Comparison of ENCODE assay signal across 8 mouse cellular contexts in genomic region chr10:83183634-83184479, GRCm38 (mm10).
A peak's percentile ranks its signal among the peaks of the same experiment; 100 is the strongest.
DNase-seq lines count a peak whose midpoint lies in the region; ATAC-seq and TF ChIP-seq lines count a peak whose summit lies in the region.

No protein-coding gene starts in this region.

- H3K4me2 ChIP-seq in liver, embryonic 15.5 days = peak overlapping the region; percentile 19

- no peak overlapping the region for H3K9ac ChIP-seq in liver, embryonic 15.5 days

- H3K4me3 ChIP-seq in left cerebral cortex, adult 2 months = no peak overlapping the region
- no peak overlapping the region for H3K4me3 ChIP-seq in bone marrow macrophage, adult 2 months (ENCODE audit: insufficient read depth, low read length)
- no peak overlapping the region for H3K4me3 ChIP-seq in liver, embryonic 15.5 days (replicated peaks)

- TF ChIP-seq POLR2A in bone marrow macrophage, adult 2 months (IDR thresholded peaks at IDR 0.05; ENCODE audit: borderline replicate concordance, low read depth, low read length) = no peak

- peaks cover 27% of the 10 kb centered on the region for H3K4me1 ChIP-seq in bone marrow macrophage, adult 2 months (ENCODE audit: control insufficient read depth, insufficient read depth, low read length)
- H3K4me1 ChIP-seq in liver, embryonic 15.5 days (replicated peaks) = peaks cover 40% of the 10 kb centered on the region

- no peaks in the 10 kb centered on the region for H3K36me3 ChIP-seq in liver, embryonic 15.5 days (replicated peaks)

- H3K9me3 ChIP-seq in liver, embryonic 15.5 days (replicated peaks) = no peaks in the 10 kb centered on the region

- 30% methylated on average over 12 of the region's 12 CpGs for WGBS in liver, embryonic 15.5 days (ENCODE audit: insufficient replicate concordance)

- intact Hi-C loops in left cerebral cortex, adult 2 months (cut with DNase I) = loop anchor here (2.0 to 5.0 kb wide), 4 partner anchors 52 to 275 kb away; partner anchors contain the start of gene Chst11
- intact Hi-C loops in left cerebral cortex, postnatal 14 days (cut with DNase I) = loop anchor here (5.0 kb wide), 1 partner anchor 197 kb away; the partner anchor contains the start of gene Chst11

- 0 out of 2 replicates have a peak overlapping the region, but pooled peaks have one; percentile 16 for H3K27ac ChIP-seq in left cerebral cortex, adult 2 months
- peak overlapping the region; percentile 77 for H3K27ac ChIP-seq in bone marrow macrophage, adult 2 months (ENCODE audit: insufficient read depth, low read depth, low read length)
- peak overlapping the region; percentile 29; the same call in 1 of the 2 replicates for H3K27ac ChIP-seq in liver, embryonic 15.5 days (replicated peaks)

- no peaks in the 10 kb centered on the region for H3K27me3 ChIP-seq in liver, embryonic 15.5 days

- 0 out of 2 replicates have a peak, but pooled peaks have one; percentile 17 for ATAC-seq in liver, embryonic 15.5 days (ENCODE audit: insufficient read depth)

- no peak for DNase-seq in left cerebral cortex, adult 2 months (ENCODE audit: extremely low spot score in 1 of 2, low spot score in 2 of 2)
- DNase-seq in left cerebral cortex, postnatal 14 days (ENCODE audit: low spot score in 2 of 2) = no peak
- peak; percentile 59 for DNase-seq in thymus, postnatal 14 days
- no peak for DNase-seq in c-Kit-positive CD71-positive TER-119-positive erythroid progenitor cells, embryonic 14.5 days (ENCODE audit: low spot score)
- DNase-seq in urinary bladder, postnatal 4 days (ENCODE audit: low spot score in 2 of 2) = no peak
- DNase-seq in kidney, postnatal 4 days = no peak

- TF ChIP-seq CTCF in left cerebral cortex, adult 2 months (IDR thresholded peaks at IDR 0.05) = no peak
- no peak for TF ChIP-seq CTCF in bone marrow macrophage, adult 2 months (IDR thresholded peaks at IDR 0.05; ENCODE audit: low read depth, low read length)

Comparison
In these comparisons a context has a peak if more than half of its experiments do, and no peak if none do; other contexts are left out.
1. H3K27ac ChIP-seq: peak in every context shown above with its lines; median percentile 77 in bone marrow macrophage, adult 2 months; 29 in liver, embryonic 15.5 days; 16 in left cerebral cortex, adult 2 months.